Mouse (Mus musculus): ENCODE results near the gene Spsb4.

Spsb4 gene

DNA sequence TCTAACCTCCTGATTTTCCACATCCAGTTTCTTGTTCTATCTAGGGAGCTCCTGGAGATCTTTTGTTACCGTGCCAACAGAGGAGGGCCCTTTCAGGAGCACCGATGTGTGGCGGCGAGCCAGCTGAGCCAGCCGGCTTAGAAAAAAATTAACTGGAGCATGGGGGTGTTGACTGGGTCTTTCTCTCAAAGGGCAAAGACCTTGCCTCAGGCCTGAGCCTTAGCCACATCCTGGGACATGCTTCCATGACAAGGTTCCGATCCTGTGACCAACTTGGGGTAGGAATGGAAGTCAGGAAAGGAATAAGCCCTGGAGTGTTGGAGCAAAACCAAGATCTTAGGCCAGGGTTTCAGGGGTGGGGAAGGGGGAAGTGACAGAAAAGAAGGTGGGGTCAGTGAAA is 2.9 kb downstream of the Spsb4 start:
- peak; percentile 87 for DNase-seq

DNA sequence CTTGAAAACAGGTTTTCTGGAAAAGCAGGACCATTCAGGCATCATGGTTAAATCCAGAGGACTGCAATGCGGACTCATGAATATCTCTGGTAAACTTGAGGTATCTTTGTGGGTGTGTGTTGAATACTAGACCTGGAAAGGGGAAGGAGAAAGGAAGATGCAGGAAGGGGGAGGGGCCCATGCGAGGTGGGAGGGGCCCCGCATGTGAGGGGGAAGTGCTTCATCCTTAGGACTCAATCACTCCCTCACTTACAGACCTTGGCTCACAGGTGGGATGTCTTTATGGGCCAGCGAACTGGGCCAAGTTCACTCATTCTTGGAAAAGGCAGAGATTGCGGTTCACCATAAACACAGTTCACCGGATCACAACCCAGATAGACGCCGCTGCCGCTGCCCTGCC is 4.9 kb downstream of the Spsb4 start:
- no peak for DNase-seq

DNA sequence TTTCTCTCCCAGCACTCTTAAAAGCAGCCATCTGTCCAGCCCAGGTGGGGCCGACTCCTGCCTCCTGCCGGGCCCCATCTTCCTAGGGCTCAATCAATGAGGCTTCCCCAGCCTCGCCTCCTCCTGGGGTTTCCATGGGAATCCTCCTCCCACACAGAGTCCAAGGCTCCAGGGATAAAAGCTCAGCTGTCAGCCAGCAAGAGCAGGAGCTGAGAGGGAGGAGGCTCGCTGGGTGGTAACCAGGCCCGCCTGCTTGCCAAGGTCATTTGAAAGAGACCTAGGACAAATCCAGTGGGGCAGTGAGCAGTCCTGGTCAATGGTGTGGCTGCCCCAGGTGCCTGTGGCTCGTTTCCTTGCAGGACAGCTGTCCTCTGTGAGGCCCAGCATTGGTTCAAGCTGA is 5.5 kb downstream of the Spsb4 start:
- DNase-seq: no peak

DNA sequence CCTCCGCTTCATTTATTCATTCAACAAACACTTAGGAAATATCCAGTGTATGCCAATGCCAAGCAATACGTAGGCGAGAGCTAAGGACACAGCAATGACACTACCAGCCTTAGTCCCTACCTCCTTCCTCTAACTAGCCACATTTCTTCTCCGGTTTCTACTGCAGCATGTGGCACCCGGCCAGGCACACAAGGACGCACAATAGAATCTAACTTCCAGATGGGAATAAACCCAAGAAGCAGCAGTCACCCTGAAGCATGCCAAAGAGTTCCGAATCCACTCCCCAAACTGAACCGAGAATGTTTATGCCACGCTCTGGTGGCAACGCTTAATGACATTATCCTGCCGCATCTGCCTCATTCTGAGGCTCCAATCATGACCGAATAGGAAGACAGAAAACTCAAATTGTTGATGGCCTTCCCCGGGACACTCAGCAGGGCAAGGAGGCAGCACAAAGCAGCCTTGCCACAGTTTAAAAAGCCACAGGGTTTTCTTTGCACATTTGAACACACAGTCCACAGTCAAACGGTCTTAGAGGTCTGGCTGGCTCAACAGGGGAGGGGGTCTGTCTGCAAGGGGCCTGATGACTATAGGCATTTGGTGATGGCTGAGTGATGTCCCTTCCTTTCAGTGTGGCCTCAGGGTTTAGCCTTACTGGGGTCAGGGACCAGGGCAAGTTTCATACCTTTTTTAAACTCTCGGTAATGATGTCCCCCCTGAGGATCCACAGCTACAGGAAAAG is 7.0 kb downstream of the Spsb4 start:
- no peak for DNase-seq

DNA sequence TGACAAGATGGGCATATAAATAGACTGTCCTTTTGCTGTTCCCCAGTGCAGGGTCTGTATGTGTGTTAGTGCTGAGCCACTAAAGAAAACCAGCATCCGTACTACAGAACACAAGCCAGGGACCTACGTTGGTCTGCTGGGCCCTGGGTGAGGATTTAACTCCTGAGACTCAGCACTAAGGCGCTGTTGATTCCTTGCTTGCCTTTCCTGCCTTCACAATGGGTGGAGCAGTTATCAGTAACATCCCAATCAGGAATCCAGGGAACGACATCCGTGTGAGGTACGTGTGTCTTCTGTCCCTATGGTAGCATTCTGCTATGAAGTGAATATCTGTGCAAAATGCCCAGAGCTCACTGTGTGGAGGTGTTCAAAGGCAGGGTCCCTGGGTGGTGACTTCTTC is 8.2 kb downstream of the Spsb4 start:
- no peak for DNase-seq

DNA sequence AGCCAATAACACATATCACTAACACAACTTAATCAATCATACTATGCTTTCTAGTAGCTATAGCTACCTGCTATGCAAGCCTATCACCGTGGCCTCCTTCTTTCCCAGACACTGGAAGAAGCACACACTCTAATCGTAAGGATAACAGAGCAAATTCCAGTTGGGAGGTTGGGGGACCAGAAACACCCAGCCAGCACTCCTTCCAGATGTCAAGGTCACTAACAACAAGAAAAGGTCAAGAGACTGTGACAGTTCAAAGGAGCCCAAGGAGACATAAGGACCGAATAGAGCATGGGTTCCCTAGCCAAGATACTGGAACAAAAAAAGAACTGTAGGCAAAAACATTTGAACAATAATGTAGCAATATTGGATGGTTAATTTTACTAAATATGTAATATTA is 13.9 kb downstream of the Spsb4 start:
- DNase-seq: no peak

DNA sequence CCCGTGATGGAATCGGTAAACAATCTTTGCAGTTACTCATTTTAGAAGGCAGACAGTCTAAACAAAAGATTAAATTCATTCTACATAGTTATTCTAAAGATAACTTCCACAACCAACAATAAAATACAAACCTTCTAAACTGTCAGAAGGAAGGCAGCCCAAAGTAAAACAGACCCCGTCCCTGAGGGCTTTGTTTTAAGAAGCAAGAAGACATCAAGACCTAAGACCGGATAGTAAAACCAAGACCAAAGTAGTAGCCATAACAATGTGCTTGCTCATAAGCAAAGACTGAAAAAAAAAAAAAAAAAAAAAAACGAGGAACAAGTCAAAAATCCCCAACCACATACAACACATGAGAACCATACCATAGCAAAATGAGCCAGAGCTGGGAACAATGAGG is 15.5 kb downstream of the Spsb4 start:
- no peak for DNase-seq

DNA sequence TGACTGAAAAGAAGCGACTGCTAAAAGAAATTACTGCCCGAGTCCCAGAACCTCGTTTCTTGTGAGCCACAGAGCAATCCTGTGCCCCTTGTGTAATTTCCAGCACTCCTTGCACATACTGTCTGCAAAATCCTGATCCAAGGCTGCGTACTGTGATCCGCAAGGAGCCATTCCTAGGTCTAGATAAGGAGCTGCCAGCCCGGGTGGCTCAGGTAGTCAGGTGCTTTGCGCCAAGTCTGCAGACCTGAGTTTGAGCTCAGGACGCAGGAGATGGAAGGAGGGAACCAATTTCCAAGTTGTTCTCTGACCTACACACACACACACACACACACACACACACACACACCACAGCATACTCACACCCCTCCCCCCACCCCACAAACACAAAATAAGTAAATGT is 16.0 kb downstream of the Spsb4 start:
- no peak for DNase-seq

DNA sequence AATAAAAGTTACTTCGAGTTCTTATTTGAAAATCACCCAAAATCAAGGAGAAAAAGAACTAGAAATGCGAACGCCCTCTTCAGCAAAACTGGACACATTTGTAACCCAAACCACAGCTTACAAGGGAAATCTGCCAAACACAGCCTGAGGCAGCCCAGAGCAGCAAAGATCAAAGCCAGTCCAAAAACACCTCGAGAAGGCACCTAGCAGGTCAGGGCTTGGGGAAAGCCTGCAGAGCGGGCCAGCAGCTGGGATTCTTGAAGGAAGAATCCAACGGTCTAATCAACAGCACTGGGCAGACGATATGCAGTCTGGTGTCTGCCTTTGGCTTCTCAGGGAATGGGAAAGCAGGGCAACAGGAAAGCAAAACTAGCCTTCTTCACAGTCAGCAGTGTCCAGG is 16.6 kb downstream of the Spsb4 start:
- DNase-seq: no peak

DNA sequence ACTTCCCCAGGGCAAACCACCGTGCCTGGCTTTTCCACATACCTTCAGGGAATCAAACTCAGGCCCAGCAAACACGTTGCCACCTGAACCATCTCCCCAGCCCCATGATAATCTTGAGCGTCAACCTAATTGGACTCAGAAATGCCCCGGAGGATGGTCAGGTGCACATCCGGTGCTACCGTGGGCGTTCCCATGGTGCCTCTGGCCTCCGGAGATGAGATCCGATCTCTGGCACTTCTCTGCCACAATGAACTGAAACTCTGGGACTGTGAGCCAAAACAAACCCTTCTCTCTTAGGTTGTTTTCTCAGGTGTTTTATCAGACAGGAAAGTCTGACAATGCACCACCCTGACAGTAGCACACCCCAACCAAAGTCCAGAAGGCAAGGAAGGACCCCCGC is 17.2 kb downstream of the Spsb4 start:
- no peak for DNase-seq

DNA sequence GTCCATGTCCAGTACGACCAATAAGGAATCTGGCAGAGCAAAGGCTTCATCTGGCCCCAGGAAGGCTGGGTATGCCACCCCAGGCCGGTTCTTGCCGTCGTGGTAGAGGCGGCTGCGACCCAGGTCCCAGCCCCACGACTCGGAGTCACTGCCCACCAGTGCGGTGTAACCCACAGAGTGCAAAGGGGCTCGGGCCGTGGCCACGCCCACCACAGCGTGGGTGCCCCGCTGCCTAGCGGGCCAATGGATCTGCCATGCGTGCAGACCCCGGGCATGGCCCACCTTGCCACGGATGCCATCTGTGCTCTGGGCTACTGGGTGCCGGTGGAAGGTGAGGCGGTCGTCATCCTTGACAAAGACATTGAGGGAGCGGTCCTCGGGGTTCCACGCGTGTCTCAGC is 22.9 kb downstream of the Spsb4 start:
- no peak for DNase-seq

DNA sequence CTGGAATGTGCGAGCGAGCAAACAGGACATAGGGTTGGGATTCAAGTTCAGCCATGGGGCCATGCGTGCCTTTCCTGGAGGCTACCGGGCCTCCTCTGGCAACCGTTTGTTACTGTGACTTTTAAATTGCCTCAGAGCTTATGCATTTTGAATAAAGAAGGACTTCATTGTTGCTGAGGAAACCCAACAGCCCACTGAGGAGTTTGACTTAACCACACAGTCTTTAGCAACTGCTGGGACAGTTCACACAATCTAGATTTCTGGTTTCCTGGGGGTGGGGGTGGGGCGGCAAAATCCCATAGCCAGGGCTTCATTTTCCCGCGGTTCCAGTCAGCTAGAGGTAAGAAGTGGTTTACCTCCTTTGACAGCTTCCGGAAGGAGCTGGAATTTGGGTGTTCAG is 23.9 kb downstream of the Spsb4 start:
- DNase-seq: no peak

DNA sequence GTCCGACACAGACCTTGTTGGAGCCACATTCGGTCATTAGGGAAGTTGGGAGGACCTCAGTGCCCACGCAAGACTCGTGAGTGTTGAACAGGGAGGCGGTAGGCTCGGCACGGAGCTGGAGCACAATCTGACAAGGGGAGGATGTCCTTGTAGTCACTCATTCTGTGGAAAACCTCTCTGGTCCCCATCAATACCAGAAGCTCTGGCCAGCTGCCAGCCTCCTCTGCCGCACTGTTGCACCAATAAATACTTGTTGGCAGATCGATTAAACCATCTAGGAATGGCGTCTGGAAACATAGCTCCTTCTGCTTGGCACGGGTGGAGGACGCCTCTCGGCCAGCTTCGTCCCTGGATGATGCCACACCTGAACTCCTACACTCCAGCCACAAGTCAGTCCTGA is 27.5 kb downstream of the Spsb4 start:
- no peak for DNase-seq

DNA sequence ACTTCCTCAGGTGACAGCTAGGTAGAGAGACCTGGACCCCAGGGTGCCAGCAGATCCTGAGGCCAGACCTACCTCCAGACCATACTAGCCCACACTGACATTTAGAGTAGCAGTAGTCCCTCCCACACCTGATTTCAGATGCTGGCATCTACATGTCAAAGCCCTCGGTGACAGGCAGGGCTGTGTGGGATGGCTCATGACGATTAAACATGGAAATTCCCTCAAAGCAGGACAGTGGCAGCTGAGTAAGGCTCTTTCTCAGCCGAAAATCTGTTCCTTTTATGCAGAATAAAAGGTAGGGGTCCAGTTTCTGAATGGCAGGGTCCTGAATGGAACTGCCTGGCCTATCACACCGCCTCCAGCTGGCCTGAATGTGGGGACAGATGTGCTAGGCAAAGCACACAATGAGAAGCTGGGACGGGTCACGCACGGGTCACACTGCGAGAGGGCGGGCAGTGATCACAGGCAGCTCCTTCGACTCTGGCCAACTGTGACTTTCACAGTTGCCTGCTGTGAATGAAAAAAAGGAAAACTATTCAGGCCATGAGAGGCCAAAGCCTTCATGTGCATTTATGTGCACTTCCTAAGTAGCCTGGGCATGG is 29.2 kb downstream of the Spsb4 start:
- DNase-seq: peak; percentile 95

DNA sequence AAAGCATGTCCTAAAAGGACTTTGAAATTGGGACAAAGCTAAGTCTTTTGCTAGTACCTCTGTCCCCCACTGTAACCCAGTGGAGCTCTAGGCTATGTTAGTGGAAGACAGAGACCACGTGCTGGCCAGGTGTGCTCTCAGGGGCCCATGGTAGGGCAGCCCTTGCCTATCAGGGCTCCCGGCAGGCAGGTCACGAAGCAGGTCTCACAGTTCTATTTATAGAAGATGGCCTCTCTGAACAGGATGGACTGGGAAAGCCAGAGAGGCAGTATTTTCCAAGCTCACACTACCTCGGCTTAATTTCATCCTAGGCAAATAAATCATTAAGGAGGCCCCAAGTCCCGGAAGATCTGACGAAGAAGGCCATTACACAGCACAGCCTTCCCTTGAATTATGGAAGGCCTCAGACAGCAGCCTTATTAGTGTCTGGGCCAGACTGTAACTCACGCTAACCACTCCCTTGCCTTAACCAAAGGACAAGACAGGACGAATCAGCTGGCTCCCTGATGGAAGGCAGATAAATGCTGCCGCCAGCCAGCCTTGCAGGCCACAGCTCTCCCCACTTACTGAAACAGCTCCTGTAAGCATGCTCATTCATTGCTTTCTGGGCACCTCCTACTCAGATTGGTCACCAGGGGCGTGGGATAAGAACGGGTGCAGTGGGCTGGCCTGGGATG is 31.7 kb downstream of the Spsb4 start:
- peak; percentile 83 for DNase-seq

DNA sequence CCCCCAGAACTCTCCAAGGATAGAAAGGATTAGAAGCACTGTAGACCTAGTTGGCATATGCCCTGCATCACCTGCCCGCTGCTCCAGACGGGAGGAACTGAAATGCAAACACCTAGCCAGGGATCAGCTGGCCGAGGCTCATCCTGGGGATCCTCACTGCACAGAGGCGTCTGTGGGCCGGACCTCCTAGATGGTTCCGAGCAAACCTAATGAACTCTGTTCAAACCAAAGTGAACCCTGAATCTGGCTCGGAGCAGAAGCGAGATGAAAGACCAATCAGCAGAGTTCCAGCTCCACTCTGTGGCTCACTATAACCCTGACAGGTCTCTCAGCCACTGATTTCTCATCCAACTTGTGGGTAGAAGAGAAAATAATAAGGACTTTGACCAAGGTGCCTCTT is 34.6 kb downstream of the Spsb4 start:
- DNase-seq: no peak

DNA sequence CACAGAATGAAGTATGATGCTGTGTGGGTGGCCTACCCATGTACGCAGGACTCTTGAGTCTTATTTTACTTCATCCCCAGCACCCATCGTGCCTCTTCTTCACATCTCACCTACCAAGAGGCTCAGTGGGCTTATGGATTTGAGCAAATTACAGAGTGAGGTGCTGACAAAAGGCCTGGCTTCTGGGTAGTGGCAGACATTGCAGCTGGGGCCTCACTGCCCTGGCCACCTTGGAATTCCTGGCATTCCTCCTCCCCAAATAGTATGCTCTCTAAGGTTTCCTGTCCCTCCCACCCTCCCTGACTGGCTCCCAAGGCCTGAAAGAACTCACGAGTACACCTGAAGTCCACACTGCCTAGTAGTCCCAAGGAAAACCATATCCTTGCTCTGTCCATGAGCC is 35.7 kb downstream of the Spsb4 start:
- no peak for DNase-seq

DNA sequence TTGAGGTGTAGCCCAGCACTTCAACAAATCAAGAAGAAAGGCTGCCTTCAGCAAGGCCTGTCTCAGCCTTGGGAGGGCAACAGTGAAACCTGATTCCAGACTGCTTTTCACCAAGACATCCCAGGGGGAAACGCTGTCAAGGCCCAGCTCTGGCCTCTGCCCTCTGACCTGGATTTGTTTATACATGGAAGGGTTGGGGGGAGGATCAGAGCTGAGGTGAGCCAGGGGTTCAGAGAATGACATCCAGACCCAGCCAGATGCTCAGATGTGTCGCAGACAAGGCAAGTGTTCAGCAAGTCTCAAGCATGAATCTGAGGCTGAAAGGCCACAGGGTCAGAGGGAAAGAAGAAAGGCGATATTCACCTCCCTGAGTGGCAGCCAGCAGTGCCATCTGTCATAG is 36.3 kb downstream of the Spsb4 start:
- DNase-seq: no peak

DNA sequence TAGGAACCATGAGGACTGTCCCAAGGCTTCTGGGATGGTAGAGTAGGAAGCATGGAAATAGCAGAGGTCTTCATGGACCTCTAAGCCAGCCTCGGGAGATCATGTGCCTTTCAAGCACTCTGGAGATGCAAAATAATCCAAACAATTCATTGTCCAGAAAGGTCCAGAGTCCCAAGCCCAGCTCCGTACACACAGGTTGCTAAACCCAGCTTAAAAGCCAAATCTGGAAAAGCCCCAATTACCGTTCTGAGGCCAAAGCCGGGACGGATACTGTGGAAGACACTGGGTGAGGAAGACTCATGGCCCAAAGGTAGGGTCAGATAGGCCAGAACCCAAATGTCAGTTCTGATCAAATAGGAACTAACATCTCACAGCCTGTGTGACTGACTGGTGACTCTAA is 36.8 kb downstream of the Spsb4 start:
- no peak for DNase-seq

DNA sequence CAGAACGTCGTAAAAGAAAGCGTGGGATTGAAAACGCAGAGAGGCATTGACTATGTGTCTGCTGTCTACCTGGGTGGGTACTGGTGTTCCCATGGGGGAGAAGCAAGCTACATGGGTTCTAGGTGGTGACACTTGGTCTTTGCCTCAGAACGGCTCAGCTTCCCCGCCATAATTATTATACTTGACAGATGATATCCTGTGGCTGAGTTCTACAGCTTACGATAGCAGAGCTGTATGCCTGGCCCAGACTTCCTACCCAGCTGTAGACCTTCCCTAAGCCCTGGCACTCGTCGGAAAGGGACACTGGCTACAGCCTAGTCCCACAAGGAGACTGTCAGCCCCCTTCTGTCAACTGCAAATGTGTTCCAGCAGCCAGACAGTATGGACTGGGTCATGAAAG is 37.5 kb downstream of the Spsb4 start:
- no peak for DNase-seq

DNA sequence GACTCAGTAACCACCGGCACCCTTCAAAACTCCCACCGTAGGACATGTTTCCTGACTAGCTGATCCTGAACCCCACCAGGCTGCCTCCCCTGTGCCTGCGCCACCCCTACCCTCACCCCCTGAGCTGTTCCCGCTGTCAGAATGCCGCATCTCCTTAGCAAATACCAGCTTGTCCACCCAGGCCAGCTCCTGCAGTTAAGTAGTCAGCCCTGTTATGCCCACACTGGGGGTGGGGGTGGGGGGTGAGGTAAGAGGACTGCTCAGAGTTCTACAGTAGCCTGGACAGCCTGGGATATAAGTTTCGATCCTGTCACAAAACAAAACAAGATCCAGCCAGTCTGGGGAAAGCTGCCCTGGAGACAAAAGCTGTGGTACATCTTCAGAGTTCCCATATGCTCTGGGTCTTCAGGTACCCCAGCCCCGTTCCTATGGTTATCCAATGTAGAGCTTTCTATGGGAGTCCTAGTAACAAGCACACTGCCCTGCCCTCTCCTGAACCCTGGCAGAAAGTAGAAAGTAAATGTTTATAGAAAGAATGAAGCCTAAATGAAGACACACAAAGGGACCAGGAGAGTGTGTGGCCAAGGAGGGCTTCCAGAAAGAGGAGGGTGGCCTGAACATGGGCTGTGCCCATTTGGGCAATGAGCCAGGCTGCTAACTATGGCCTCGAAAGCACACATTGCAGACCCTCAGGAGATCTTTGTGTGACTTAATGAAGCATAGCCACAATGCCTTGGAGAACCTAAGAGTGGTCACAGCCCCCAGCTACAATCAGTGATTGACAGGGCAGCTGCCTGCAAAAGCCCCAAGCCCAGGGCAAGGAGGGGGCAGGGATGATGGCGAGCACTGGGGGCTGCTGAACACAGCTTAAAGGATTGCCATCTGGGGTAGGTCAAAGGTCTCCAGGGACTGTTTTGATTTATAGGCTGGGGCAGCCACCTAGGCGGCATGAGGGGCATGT is 38.3 kb downstream of the Spsb4 start:
- DNase-seq: no peak

DNA sequence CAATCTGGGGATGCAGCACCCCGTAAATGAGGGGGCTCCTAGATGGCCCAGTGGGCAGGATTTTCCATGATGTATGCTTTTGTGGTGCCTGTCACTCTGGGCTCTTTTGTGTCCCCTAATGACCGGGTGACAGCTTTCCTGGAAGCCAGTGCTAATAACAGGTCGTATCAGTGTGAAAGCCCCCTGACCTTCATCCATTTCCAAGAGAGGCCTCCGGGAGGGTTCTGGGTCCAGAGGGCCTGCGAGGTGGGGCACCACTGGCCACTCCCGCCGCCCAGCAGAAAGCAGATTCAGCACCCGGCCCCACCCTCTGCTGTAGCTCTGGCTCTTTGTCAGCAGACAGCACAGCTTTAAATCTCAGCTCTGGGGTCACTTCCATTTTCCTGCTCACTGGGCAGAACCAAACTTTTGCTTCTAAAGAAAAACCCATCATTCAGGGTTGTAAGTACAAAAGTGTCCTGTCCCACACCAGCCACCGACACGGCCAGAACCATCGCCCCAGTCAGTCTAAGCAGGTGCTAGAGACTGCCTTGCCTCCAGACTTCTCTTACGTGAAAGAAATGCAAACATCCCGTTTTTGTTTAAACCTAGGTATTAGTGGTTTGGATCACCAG is 39.1 kb downstream of the Spsb4 start:
- DNase-seq: no peak

Measured in heart, adult 11 months (tissue).